Mouse (Mus musculus): Measurements from ENCODE around the gene Tas2r138.

DNA sequence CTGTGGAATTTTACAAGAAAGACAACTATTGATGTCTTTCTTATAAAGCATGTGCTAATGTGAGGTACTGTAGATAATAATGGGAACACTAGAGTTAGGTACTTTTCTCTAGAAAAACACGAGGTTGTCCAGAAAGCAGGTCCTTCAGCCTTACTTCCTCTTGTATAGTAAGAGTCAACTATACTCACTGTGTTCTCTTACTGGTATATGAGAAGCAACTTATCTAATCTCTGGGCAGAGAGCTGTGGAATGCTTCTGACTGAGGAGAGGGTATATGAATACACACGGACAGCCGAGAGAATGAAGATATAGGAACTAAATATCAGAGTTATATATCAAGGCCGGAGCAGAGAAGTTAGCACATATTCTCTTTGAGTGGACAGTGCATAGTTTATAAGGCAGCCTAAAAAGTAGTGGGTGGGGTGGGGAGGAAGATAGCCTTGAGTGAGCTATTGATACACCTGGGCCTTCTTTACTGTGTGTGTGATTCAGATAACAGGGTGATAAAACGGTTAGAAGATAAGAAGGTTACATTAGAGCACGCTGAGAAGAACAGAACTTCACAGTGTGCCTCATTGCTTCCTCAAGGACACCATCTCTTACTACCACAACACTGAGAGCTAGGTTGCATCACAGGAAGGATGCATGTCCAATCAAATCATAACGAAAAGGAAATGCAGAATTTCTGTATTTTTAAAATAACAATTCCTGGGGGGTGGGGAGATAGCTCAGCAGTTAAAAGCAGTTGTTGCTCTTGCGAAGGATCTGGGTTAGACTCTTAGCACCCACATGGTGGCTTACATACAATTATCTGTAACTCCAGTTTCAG is 27.8 kb upstream of the Tas2r138 start:
- TF ChIP-seq MXI1 (IDR thresholded peaks at IDR 0.05; ENCODE audit: low read depth, low read length) (no peak), POLR2A (IDR thresholded peaks at IDR 0.05; ENCODE audit: low read depth, low read length) (no peak), CTCF (conservative IDR thresholded peaks at IDR 0.05 in 1 of 2, IDR thresholded peaks at IDR 0.05 in 1 of 2; ENCODE audit: low read depth in 2 of 2, low read length in 2 of 2) (no peak), CHD1 (IDR thresholded peaks at IDR 0.05; ENCODE audit: low read depth, low read length) (no peak), EP300 (IDR thresholded peaks at IDR 0.05; ENCODE audit: low read length) (no peak), CHD2 (IDR thresholded peaks at IDR 0.05; ENCODE audit: low read length) (no peak), MAX (IDR thresholded peaks at IDR 0.05; ENCODE audit: low read length) (no peak), TCF12 (IDR thresholded peaks at IDR 0.05; ENCODE audit: low read depth, low read length) (no peak), ETS1 (conservative IDR thresholded peaks at IDR 0.05; ENCODE audit: low read depth, low read length) (no peak), RCOR1 (conservative IDR thresholded peaks at IDR 0.05; ENCODE audit: low read depth, low read length) (no peak)
